In the genomic region with DNA sequence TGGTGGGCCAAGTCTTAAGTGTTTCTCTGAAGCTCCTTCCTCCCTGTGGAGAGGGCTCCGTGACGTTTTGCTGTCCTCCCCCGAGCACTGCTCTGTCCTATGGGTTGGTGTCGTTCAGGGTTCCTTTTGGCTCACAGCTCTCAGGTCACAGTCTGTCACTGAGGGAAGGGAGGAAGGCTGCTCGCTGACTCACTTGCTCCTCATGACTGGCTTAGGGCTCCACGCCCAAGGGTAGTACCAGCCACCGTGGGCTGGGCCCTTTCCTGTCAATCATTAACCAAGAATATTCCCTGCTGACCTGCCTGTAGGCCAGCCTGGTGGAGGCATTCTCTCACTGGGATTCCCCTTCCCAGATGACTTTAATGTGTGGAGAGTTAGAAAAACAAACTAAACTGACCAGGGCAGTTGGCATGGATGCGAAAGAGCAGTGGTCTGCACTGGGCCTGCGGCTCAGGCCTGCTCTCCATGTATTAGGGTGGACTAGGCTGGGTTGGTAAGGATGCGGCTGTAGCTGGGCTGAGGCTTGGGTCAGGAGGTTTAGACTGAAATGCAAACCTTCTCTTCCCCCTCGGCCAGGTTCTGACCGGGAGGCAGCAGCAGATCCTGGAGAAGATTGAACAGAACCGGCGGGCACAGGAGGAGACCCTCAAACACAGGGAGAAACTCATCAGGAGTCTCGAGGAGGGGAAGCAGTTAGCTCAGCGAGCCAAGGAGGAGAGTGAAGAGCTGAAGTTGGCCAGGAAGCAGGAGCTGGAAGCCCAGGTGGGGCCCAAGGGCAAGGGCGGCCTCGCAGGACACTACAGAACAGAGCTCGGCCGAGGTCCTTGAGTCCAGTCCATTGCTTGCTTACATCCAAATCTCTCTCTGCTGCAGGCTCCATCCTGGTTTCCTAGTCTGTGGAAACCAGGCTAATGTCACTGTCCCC, we compare ENCODE assay signal across 11 mouse cellular contexts. TPM values are rescaled to one million over a fixed set of nuclear protein-coding genes. Genes with fewer than 3 reads are reported as not detected.
A peak's percentile ranks its signal among the peaks of the same experiment; 100 is the strongest.
DNase-seq lines count a peak whose midpoint lies in the region; ATAC-seq and TF ChIP-seq lines count a peak whose summit lies in the region.
"Had no signal": no experiment of that assay in that cellular context is flagged by ENCODE, and none has a peak within 500 bp of the region (broad histone marks: within the 10 kb centered on the region; RNA-seq: fewer than 3 reads in every experiment).

No protein-coding gene starts in this region.

- peaks cover 92% of the 10 kb centered on the region for H3K36me3 ChIP-seq in kidney, embryonic 15.5 days
- H3K36me3 ChIP-seq in liver, embryonic 15.5 days (replicated peaks): peaks cover 75% of the 10 kb centered on the region
- peaks cover 100% of the 10 kb centered on the region for H3K36me3 ChIP-seq in midbrain, embryonic 10.5 days

- H3K4me2 ChIP-seq in kidney, embryonic 15.5 days: no peak overlapping the region
- no peak overlapping the region for H3K4me2 ChIP-seq in liver, embryonic 15.5 days
- H3K4me2 ChIP-seq: hindbrain, embryonic 14.5 days had no signal

- H3K27me3 ChIP-seq in Patski: no peaks in the 10 kb centered on the region
- H3K27me3 ChIP-seq in cerebellum, adult 2 months (ENCODE audit: control insufficient read depth, insufficient read depth, low read length): no peaks in the 10 kb centered on the region
- H3K27me3 ChIP-seq in kidney, embryonic 15.5 days: no peaks in the 10 kb centered on the region
- H3K27me3 ChIP-seq in liver, embryonic 15.5 days: no peaks in the 10 kb centered on the region
- no peaks in the 10 kb centered on the region for H3K27me3 ChIP-seq in midbrain, embryonic 10.5 days (ENCODE audit: low read depth, poor library complexity, severe bottlenecking)
- H3K27me3 ChIP-seq: megakaryocyte, embryonic 14.5 days had no signal

- H3K27ac ChIP-seq in cerebellum, adult 2 months (ENCODE audit: insufficient read depth, low read length): peak overlapping the region; percentile 81
- peak overlapping the region; percentile 89 for H3K27ac ChIP-seq in kidney, embryonic 15.5 days
- no peak overlapping the region for H3K27ac ChIP-seq in liver, embryonic 15.5 days (replicated peaks)
- H3K27ac ChIP-seq in midbrain, embryonic 10.5 days (replicated peaks): no peak overlapping the region
- H3K27ac ChIP-seq: hindbrain, embryonic 14.5 days; limb, embryonic 10.5 days had no signal

- TF ChIP-seq CTCF in Patski (IDR thresholded peaks at IDR 0.05): no peak
- TF ChIP-seq CTCF in cerebellum, adult 2 months (IDR thresholded peaks at IDR 0.05; ENCODE audit: borderline replicate concordance, insufficient read depth, low read depth, low read length): no peak

- peaks cover 33% of the 10 kb centered on the region for H3K4me1 ChIP-seq in cerebellum, adult 2 months (ENCODE audit: control insufficient read depth, insufficient read depth, low read length)
- peaks cover 36% of the 10 kb centered on the region for H3K4me1 ChIP-seq in kidney, embryonic 15.5 days
- H3K4me1 ChIP-seq in liver, embryonic 15.5 days (replicated peaks): peaks cover 4% of the 10 kb centered on the region; the same call in 1 of the 2 replicates
- no peaks in the 10 kb centered on the region for H3K4me1 ChIP-seq in midbrain, embryonic 10.5 days
- H3K4me1 ChIP-seq: limb, embryonic 10.5 days had no signal

- H3K4me3 ChIP-seq in cerebellum, adult 2 months (replicated peaks; ENCODE audit: insufficient read depth, low read depth, low read length): no peak overlapping the region
- no peak overlapping the region for H3K4me3 ChIP-seq in kidney, embryonic 15.5 days (replicated peaks)
- H3K4me3 ChIP-seq in liver, embryonic 15.5 days (replicated peaks): no peak overlapping the region
- H3K4me3 ChIP-seq in midbrain, embryonic 10.5 days: no peak overlapping the region
- H3K4me3 ChIP-seq: limb, embryonic 10.5 days had no signal

- 0 out of 2 replicates have a peak, but pooled peaks cover 1% of the 10 kb centered on the region for H3K9me3 ChIP-seq in kidney, embryonic 15.5 days (replicated peaks)
- H3K9me3 ChIP-seq in liver, embryonic 15.5 days (replicated peaks): no peaks in the 10 kb centered on the region
- H3K9me3 ChIP-seq in midbrain, embryonic 10.5 days (replicated peaks): 0 out of 2 replicates have a peak, but pooled peaks cover 6% of the 10 kb centered on the region
- H3K9me3 ChIP-seq: limb, embryonic 10.5 days had no signal

- peak; percentile 99 for DNase-seq in Patski (ENCODE audit: low read depth, low spot score)
- DNase-seq in cerebellum, adult 2 months: peak in 1 of 2 experiments; percentile 89
- no peak for DNase-seq in embryo, embryonic 11 days
- DNase-seq in layer of hippocampus, postnatal 10 days (ENCODE audit: low spot score in 2 of 2): no peak
- DNase-seq in midbrain, embryonic 10.5 days (ENCODE audit: low spot score): no peak
- DNase-seq: forebrain, postnatal 0 days had no signal

- peak; percentile 55 for ATAC-seq in Patski
- peak; percentile 54 for ATAC-seq in kidney, embryonic 15.5 days (replicated peaks; ENCODE audit: low FRiP score)
- ATAC-seq in liver, embryonic 15.5 days (ENCODE audit: insufficient read depth): peak; percentile 57
- ATAC-seq: forebrain, postnatal 0 days had no signal

- TF ChIP-seq POLR2A in cerebellum, adult 2 months (IDR thresholded peaks at IDR 0.05; ENCODE audit: borderline replicate concordance, insufficient read depth, low read length): no peak

- POLR2A ChIA-PET in Patski (lab: Charles Lee): interaction anchor here (0.6 to 1.8 kb wide), 3 partner anchors 29 to 55 kb away, joined by 3 to 6 read pairs (median 5); partner anchors contain the start of gene Ankrd13a

- H3K9ac ChIP-seq in kidney, embryonic 15.5 days: no peak overlapping the region
- no peak overlapping the region for H3K9ac ChIP-seq in liver, embryonic 15.5 days
- H3K9ac ChIP-seq: forebrain, postnatal 0 days; hindbrain, embryonic 14.5 days had no signal

- CTCF ChIA-PET in Patski (lab: Charles Lee): interaction anchor here (0.8 to 1.3 kb wide), 2 partner anchors 10 to 17 kb away, joined by 3 to 6 read pairs; no protein-coding TSS in a partner anchor

- in situ Hi-C loops in Patski (cut with MboI; ENCODE audit: low pct_unique_long_range_greater_than_20kb): no loop called here

- WGBS in cerebellum, adult 2 months: 48% methylated on average over 20 of the region's 20 CpGs
- 82% methylated on average over 20 of the region's 20 CpGs for WGBS in kidney, embryonic 15.5 days
- 73% methylated on average over 20 of the region's 20 CpGs for WGBS in liver, embryonic 15.5 days (ENCODE audit: insufficient replicate concordance)
- 94% methylated on average over 20 of the region's 20 CpGs for WGBS in midbrain, embryonic 10.5 days

RNA-seq across cellular contexts. Expression of gene Tchp, which starts 11.7 kb away (rescaled TPM):
- polyA plus RNA-seq in Patski (2021): 24.5 TPM
- 33.9 and 35.5 TPM in 2 replicates for polyA plus RNA-seq in cerebellum, adult 2 months (2012; rRNA removed)
- polyA plus RNA-seq in kidney, embryonic 15.5 days (2015; fragmentation: Nextera tagmentation; extraction: Ambion mirVana): 16.5 and 17.4 TPM in 2 replicates
- 2.9 and 3.2 TPM in 2 replicates for polyA plus RNA-seq in liver, embryonic 15.5 days (2015; fragmentation: Nextera tagmentation; extraction: Ambion mirVana)
- total RNA-seq in layer of hippocampus, postnatal 10 days (2021): 10 to 100 TPM; 14.1 to 15.8 TPM
- polyA plus RNA-seq in midbrain, embryonic 10.5 days (2016; fragmentation: Nextera tagmentation; extraction: Ambion mirVana): 19.4 and 22.0 TPM in 2 replicates

RNA-seq across cellular contexts. Expression of gene Gltp, which starts 28.5 kb away (rescaled TPM):
- 61.4 TPM for polyA plus RNA-seq in Patski (2021)
- polyA plus RNA-seq in cerebellum, adult 2 months (2012; rRNA removed): 79.3 and 87.5 TPM in 2 replicates
- polyA plus RNA-seq in kidney, embryonic 15.5 days (2015; fragmentation: Nextera tagmentation; extraction: Ambion mirVana): 78.5 and 79.2 TPM in 2 replicates
- 36.2 and 36.8 TPM in 2 replicates for polyA plus RNA-seq in liver, embryonic 15.5 days (2015; fragmentation: Nextera tagmentation; extraction: Ambion mirVana)
- total RNA-seq in layer of hippocampus, postnatal 10 days (2021): 10 to 100 TPM; 25.4 to 26.7 TPM
- polyA plus RNA-seq in midbrain, embryonic 10.5 days (2016; fragmentation: Nextera tagmentation; extraction: Ambion mirVana): 81.8 and 83.0 TPM in 2 replicates

RNA-seq across cellular contexts. Expression of gene Ankrd13a, which starts 55.2 kb away (rescaled TPM):
- polyA plus RNA-seq in Patski (2021): 144 TPM
- 61.6 and 62.1 TPM in 2 replicates for polyA plus RNA-seq in cerebellum, adult 2 months (2012; rRNA removed)
- polyA plus RNA-seq in kidney, embryonic 15.5 days (2015; fragmentation: Nextera tagmentation; extraction: Ambion mirVana): 45.3 and 49.8 TPM in 2 replicates
- polyA plus RNA-seq in liver, embryonic 15.5 days (2015; fragmentation: Nextera tagmentation; extraction: Ambion mirVana): 41.0 and 42.8 TPM in 2 replicates
- total RNA-seq in layer of hippocampus, postnatal 10 days (2021): 10 to 100 TPM; 40.2 to 45.1 TPM
- polyA plus RNA-seq in midbrain, embryonic 10.5 days (2016; fragmentation: Nextera tagmentation; extraction: Ambion mirVana): 50.1 and 54.0 TPM in 2 replicates

RNA-seq across cellular contexts. Expression of gene Git2, which starts 56.1 kb away (rescaled TPM):
- polyA plus RNA-seq in Patski (2021): 53.6 TPM
- polyA plus RNA-seq in cerebellum, adult 2 months (2012; rRNA removed): 96.5 and 107 TPM in 2 replicates
- polyA plus RNA-seq in kidney, embryonic 15.5 days (2015; fragmentation: Nextera tagmentation; extraction: Ambion mirVana): 42.0 and 45.5 TPM in 2 replicates
- 16.3 and 16.5 TPM in 2 replicates for polyA plus RNA-seq in liver, embryonic 15.5 days (2015; fragmentation: Nextera tagmentation; extraction: Ambion mirVana)
- total RNA-seq in layer of hippocampus, postnatal 10 days (2021): 10 to 100 TPM; 42.4 to 44.8 TPM
- polyA plus RNA-seq in midbrain, embryonic 10.5 days (2016; fragmentation: Nextera tagmentation; extraction: Ambion mirVana): 34.4 and 38.1 TPM in 2 replicates

Comparison
In these comparisons a context has a peak if more than half of its experiments do, and no peak if none do; other contexts are left out.
1. H3K27ac ChIP-seq: peak in cerebellum, adult 2 months (single experiment) and kidney, embryonic 15.5 days (single experiment); none in liver, embryonic 15.5 days (single experiment) and midbrain, embryonic 10.5 days (single experiment).
2. Peak in every context shown above with its lines, with median percentiles within 50 percentile points of each other: ATAC-seq.